Mouse (Mus musculus): ENCODE measurements around the gene Pcx. TPM values are rescaled to one million over a fixed set of nuclear protein-coding genes. Genes with fewer than 3 reads are reported as not detected.

Gene Pcx
- 10 to 100 TPM; 36.9 to 43.8 TPM for total RNA-seq (2021)

DNA sequence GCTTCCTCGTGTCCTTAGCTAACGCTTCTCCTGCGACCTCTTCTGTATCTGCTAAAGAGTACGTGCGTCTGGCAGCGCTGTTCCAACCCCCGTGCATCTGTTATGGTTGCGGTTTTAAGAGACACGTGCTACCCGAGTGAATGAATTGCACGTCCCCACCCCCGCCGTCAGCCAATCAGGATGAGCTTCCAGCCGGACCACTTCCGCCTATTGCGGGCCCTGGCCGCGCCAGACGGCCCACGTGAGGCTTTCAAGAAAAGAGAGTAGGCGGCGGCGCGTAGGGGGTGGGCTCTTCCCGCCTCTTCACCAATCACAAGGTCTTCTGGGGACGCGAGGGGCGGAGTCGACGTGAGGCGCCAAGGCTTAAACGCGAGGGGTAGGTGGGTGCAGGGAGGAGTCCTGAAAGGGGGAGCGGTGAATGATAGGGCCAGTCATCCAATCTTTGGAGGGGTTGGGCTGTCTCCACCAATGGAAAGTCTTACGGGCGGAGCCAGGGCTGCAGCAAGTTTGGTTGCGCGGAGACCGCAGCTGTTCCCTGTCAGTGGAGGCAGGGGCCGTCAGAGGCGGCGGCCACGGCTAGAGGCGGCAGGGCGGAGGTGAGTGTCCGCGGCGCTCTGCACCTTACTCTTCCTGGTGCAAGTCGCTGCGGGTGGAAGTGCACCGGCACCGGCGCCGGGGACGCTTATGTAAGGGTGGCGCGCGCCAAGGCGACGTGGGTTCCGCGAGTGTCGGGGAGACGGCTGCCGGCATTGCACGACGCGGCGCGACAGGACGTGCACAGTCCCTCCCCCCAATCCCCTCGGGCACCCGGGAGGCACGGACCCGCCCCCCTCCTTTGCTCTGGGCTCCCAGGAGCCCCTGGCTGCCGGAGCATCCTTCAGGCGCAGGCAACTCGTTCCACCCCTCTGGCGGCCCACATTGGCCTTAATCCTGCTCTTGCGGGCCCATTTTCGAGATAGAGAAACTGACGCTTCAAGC is at the start of gene Pcx:
TSS of gene Pcx (plus strand) at position 487 of the 978 bp plus-strand sequence.
- intact Hi-C loops (cut with DNase I) = no loop called here
- peak; percentile 98 to 99 for DNase-seq

DNA sequence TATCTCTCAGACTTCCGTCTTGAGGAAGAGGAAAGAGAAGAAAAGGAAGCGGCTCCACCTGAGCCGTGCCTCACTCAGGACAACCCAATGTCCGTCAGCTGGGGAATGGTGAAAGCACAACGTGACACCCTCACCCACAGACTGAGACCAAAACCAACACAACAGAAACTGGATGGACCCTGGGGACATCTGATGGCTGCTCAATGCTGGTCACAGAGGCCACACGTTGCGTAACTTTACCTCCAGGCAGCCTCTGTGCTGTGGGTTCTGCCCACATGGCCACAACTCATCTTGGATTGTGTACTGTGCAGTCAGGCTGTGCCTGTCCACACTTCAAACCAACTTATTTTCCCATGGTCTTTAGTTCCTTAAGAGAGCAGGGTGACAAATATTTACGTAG is 48.3 kb upstream of the Pcx start:
- DNase-seq = no peak
- intact Hi-C loops (cut with DNase I) = no loop called here

GRCm38 (mm10) chr19:4464666-4465065 is 45.6 kb upstream of the Pcx start:
- no peak for DNase-seq
- intact Hi-C loops (cut with DNase I) = no loop called here

DNA sequence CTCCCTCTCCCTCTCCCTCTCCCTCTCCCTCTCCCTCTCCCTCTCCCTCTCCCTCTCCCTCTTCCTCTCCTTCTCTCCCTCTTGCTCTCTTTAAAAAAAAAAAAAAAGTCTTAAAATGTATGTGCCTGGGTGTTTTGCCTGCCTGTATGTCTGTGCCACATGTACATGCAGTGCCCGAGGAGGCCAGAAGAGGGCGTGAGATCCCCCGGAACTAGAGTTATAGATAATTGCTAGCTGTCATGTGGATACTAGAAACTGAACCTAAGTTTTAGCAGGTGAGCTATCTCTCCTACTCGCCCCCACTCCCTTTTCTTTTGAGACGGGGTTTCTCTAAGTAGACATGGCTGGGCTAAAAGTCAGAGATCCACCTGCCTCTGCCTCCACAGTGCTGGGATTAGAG is 41.9 kb upstream of the Pcx start:
- DNase-seq = no peak
- intact Hi-C loops (cut with DNase I) = no loop called here

DNA sequence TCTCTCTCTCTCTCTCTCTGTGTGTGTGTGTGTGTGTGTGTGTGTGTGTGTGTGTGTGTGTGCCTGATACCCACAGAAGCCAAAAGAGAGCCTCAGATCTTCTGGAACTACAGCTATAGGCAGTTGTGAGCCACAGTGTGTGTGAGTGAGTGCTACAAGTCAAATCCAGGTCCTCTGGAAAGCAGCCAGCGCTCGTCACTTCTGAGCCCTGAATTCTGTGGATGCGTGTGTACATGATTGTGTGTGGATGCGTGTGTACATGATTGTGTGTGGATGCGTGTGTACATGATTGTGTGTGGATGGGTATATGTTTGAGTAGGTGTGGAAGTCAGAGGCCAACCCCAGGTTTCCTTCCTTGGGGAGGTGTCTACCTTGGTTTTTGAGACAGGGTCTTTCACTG is 36.7 kb upstream of the Pcx start:
- intact Hi-C loops (cut with DNase I) = no loop called here
- DNase-seq = no peak

DNA sequence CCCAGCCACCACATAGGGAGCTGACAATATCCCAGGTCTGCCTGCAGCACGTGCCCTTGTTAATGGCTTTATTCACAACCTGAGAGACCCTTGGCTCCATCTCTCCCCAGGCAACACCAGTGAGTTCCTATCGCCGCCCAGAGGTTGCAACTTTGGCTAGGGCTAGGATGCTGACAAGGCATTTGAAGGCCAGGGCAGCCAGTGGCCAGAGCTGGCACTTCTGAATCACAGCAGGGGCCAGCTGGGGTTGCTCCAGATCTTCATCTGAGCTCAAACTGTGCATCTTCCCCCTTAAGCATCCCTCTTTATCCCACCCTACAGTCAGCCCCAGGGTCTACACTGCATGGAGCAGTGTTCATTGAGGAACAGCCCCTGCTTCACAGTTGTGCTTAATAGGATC is 35.5 kb upstream of the Pcx start:
- DNase-seq = no peak
- intact Hi-C loops (cut with DNase I) = no loop called here

DNA sequence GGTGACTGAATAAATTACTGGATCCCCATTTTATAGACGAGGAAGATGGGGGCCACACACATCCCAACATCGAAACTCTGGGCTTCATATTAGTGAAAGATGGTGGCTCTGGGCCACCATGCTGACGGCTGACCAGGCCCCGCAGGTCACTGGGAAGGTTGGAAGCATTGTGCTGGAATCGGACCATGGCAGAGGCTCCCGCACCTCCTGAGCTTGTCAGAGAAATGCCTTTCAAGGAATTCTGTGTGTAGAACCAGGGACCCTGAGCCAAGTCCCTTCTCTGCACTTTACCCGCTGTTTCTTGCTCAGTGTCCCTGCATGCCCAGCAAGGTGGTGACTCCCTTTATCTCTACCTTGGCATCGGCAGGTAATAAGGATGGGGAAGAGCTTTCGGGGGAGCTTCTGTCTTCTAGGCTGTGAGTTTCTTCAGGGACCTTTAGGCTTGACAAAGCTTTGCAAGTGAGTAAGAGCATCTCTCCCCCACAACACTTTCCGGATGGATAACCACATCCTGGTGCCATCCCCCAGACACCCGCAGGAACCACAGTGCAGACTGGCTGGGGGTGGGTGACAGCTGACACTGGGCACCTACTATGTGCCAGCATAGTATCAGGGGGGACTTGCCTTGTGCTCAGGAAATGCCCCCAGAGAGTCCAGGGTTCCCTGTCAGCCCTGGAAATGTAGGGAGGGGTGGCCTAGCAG is 34.9 kb upstream of the Pcx start:
- intact Hi-C loops (cut with DNase I) = no loop called here
- DNase-seq = no peak

DNA sequence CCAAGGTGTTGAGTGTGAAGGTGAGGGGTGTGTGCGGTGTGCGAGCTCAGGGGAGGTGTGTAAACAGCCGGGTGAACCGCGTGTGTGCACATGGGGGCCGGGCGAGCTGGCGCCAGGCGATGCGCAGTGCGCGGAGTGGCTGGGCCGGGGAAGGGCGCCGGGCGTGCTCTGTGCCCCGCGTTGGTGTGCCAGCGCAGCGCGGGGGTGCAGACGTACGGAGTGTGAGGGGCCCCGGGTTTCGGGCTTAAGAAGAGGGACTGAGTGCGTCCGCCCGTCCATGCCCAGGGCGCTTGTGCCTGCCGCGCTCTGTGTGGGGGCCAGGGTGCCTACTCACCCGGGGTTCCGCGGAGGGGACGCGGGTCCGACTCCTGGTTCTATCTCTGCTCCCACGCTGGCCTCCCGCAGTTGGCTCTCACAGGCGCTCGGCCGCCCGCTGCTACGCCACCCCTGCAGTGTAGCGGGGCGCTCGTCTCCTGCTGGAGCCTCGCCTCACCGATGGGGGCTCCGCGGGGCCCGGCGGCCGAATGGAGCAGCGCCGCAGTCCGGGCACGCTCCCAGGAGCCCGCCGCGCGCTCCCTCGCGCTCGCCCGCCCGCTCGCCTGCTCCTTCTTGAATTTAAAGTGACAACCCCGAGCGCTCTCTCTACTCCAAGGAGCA is 33.5 kb upstream of the Pcx start:
- DNase-seq = peak; percentile 20 to 55
- intact Hi-C loops (cut with DNase I) = no loop called here

GRCm38 (mm10) chr19:4477345-4478189 is 32.7 kb upstream of the Pcx start, which contains the start of gene Syt12:
Gene Syt12, minus strand, starts transcription at chr19:4477447.
- intact Hi-C loops (cut with DNase I) = no loop called here
- peak; percentile 33 to 50 for DNase-seq

GRCm38 (mm10) chr19:4478190-4478516 is 32.1 kb upstream of the Pcx start:
- DNase-seq = no peak
- intact Hi-C loops (cut with DNase I) = no loop called here

DNA sequence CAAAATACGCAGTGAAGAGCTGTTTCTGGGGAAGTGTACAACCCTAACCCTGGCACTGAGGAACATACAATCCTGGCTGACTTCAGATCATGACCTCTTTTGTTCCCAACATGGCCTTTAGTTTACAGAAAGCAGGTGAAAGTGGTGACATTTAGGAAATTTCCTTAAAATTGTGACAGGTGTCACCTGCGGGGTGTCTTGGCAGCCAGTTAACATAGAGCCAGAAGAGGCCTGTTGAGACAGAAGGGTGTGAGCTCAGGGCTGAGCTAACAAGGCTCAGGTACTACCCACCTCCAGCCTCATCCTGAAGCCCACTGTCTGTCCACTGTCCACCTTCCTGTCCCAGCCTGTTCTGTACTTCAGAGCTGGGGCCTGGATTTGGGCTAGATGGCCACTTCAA is 30.2 kb upstream of the Pcx start:
- no peak for DNase-seq
- intact Hi-C loops (cut with DNase I) = no loop called here

DNA sequence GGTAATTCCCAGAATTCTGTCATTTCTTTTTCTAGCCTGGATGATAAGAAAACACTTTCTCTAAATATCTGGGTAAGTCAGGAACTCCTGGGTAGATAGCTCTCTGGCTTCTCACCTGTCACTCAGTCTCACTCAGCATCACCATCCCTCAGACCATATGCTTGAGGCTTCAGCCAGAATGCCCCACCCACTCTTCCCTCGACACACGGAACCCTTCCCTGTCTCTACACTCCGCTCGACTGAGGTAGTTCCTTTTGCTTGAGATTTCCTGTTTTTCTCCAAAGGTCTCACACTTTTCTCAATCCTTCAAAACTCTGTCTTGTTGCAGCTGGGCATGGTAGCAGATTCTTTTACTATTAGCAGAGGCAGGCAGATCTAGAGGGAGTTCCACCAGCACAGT is 28.9 kb upstream of the Pcx start:
- intact Hi-C loops (cut with DNase I) = no loop called here
- DNase-seq = no peak

DNA sequence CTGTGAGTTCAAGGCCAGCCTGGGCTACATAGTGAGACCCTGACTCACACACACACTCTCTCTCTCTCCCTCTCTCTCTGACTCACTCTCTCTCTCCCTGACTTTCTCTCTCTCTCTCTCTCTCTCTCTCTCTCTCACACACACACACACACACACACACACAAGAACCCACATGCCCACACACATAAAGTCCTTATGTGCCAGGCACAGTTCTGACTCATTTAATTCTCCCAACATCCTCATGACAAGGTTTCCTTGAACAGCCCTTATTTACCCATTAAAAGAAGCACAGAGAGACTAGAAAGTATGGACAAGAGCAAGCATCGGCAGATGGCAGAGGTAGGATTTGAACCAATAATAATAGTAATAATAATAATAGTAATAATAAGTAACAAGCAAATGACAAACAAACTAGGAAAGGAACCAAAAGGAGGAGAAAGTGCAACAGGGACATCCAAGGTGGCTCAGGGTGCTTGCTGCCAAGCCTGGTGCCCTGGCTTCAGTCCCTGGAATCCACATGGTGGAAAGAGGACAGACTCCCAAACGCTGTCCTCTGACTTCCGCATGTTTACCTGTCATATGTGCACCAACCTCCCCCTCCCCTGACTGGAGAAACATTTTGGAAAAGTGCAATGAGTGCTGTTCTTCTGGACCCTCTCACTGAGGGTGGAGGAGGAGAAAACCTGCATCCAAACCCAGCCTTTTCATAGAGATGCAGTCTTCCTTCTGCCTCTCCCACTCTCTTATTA is 28.0 kb upstream of the Pcx start:
- intact Hi-C loops (cut with DNase I) = no loop called here
- DNase-seq = peak in 1 of 2 experiments; percentile 42

DNA sequence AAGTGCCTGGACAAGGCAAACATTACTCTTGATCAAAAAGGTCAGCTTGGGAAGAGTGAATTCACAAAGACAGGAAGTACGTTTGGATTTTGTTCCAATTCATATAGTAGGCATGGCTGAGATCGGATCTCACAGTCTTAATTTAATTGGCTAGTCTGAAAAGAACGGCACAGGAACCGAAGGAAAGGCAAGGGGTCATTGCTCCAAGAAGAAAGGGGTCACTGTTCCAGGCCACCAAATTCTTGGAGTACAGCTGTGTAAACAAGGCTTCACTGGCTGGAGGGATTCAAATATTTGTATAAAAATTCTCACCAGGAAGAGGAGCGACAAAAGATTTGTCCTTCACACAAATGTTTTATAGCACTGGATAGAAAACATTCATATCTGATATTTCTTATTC is 25.3 kb upstream of the Pcx start:
- DNase-seq = no peak
- intact Hi-C loops (cut with DNase I) = no loop called here

DNA sequence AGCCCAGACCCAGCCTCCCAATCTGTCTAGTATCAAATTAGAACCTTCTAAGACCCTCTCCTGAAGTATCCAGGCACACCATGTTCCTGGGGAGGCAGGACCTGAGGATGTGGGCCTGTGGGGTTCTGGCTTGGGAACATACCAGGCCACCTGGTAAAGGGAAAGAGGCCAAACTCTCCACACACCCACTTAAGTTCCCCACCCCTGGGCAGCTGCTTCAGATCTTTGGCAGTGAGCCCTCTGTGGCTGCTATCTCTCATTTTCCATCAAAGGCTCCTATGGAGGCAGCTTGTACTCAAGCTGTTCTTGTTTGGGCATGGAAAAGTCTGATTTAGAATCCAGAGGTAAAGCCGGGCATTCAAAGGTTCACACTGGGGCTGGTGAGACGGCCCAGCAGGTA is 22.4 kb upstream of the Pcx start:
- no peak for DNase-seq
- intact Hi-C loops (cut with DNase I) = no loop called here

- intact Hi-C loops (cut with DNase I) = loop anchor here (10.0 kb wide), 1 partner anchor 504 kb away; the partner anchor contains the start of gene Npas4
- DNase-seq = no peak
These were observed 19.1 kb upstream of the Pcx start for GRCm38 (mm10) chr19:4491080-4491695.

DNA sequence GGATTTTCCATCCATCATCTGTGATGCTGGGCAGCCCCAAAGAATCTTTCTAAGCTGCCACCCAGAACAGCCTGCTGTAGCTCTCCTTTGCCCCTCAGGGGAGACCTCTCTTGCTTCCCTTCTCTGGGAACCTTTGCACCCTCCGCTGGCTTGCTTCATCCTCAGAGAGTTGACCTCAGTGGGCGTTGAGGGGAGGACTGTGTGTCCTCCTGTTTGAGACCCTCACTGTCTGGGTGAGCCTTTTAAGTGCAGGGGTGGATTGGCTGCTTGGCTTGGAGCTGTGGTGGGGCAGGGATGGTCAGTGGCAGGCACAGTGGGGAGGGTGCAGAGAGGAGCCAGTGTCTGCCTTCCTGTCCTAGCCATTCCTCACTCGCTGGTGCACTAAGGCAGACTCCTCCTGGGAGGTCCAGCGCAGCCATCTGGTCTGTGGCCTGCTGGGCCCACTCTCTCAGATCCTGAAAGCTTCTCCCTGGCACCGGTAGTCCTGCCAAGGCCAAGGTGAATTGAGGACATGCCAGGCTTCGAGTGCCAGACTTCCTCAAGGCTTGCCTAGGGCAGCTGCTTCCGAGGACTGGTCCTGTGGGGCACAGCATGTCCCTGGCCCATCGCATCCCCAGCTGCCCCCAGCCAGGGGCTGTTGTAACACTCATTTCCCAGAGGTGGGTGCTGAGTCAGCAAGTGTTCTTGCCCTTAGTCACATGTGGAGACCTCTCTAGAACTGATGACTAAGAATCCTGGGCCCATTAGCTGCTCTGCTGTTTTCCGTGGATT is 17.6 kb upstream of the Pcx start:
- DNase-seq = peak; percentile 53 to 59
- intact Hi-C loops (cut with DNase I) = loop anchor here (10.0 kb wide), 1 partner anchor 502 kb away; the partner anchor contains the start of gene Npas4

DNA sequence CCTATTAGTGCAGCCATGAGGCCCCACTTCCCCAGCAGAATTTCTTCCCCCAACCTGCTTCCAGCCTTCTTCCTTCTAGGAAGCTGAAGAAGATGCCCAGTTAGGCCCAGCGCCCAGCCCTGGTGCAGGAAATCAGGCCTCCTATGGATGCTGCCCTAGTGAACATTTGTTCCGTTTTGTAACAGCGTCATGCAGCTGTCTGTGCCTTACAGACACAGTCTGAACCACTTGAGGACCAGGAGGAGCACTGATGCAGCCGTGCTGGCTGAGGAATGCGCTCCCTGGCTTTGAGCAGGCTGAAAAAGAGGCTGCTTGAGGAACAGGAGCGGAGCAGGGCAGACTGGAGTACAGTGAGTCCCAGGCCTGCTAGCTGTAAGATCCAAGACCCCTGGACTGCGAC is 15.6 kb upstream of the Pcx start:
- DNase-seq = no peak
- intact Hi-C loops (cut with DNase I) = loop anchor here (5.0 to 10.0 kb wide), 2 partner anchors 133 to 500 kb away; partner anchors contain the start of genes Npas4 and Rce1
